Mouse (Mus musculus) limb, embryonic 10.5 days (tissue): ENCODE results near the gene Cdh24. TPM values are rescaled to one million over a fixed set of nuclear protein-coding genes. Genes with fewer than 3 reads are reported as not detected.
A peak's percentile ranks its signal among the peaks of the same experiment; 100 is the strongest.

Experiments used
- DNase-seq: peaks from one replicate; pipeline ENCODE4 v3.0.0-alpha.2; 2017; ENCODE audit warnings: low spot score
- H3K27ac ChIP-seq: fragments of 300-500 bp; sonication (generic); 2 replicates; pipeline ENCODE4 v1.5.1; 2016; ENCODE audit warnings: mild to moderate bottlenecking
- H3K27me3 ChIP-seq: fragments of 300-500 bp; sonication (generic); 2 replicates; pipeline ENCODE4 v1.6.1; 2016; ENCODE audit warnings: low read depth, mild to moderate bottlenecking; ENCODE audit not compliant: poor library complexity, severe bottlenecking
- H3K36me3 ChIP-seq: fragments of 300-500 bp; sonication (generic); 2 replicates; pipeline ENCODE4 v1.6.1; 2016; ENCODE audit warnings: mild to moderate bottlenecking, moderate library complexity
- H3K4me1 ChIP-seq: fragments of 300-500 bp; sonication (generic); 2 replicates; pipeline ENCODE4 v1.6.1; 2016
- H3K4me3 ChIP-seq: fragments of 300-500 bp; sonication (generic); 2 replicates; pipeline ENCODE4 v1.5.1; 2016; ENCODE audit warnings: mild to moderate bottlenecking, moderate library complexity
- H3K9me3 ChIP-seq: fragments of 300-500 bp; sonication (generic); replicated peaks from 2 replicates; pipeline ENCODE4 v1.6.1; 2016; ENCODE audit warnings: mild to moderate bottlenecking
- WGBS: fragments of 180-500 bp; shearing (Covaris S2); methylation state at CpG from one replicate; pipeline ENCODE4 v1.1.7; 2016; 5-methylcytosine and 5-hydroxymethylcytosine counted together
- polyA plus RNA-seq: library from polyadenylated mRNA; unstranded; fragments of >200 nt; fragmentation: Nextera tagmentation; extraction: Ambion mirVana; gene quantifications from 2 replicates; pipeline ENCODE4 v1.2.1, GENCODE M21; 2016

Gene Cdh24
- polyA plus RNA-seq, 1 experiment from 2014 or later, result 8.1 TPM

DNA sequence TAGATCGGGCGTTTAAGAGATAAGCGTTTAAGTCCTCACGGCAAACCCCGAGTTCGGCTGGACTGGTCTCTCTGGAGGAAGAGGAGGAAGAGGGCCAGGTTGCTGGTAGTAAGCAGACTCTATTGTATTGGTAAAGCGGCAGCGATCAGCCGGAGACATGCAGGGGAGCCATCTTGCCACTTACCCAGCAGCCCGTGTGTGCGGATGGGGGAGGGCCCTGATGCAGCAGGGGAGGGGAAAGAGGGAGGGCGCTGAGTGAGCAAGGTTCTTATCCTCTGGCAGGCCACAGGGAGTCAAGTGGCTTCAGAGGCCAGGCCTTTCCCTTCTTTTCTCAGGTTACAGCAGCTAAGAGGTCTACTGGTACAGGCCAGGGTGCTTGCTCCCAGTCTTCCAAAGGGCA is 12.3 kb upstream of the Cdh24 start:
- peak; percentile 93 for DNase-seq
- WGBS, result under 1% methylated on average over 12 of the region's 12 CpGs
- Histone ChIP-seq H3K4me3 (peak overlapping the region; percentile 77), H3K27ac (peak overlapping the region; percentile 91), H3K9me3 (no peaks in the 10 kb centered on the region), H3K4me1 (peaks cover 41% of the 10 kb centered on the region), H3K27me3 (no peaks in the 10 kb centered on the region), H3K36me3 (peaks cover 87% of the 10 kb centered on the region)

GRCm38 (mm10) chr14:54652787-54653186 is 11.6 kb upstream of the Cdh24 start:
- H3K4me3 ChIP-seq, result peak overlapping the region; percentile 77
- H3K36me3 ChIP-seq, result peaks cover 87% of the 10 kb centered on the region
- peak overlapping the region; percentile 91 for H3K27ac ChIP-seq
- H3K9me3 ChIP-seq, result no peaks in the 10 kb centered on the region
- H3K4me1 ChIP-seq, result peaks cover 41% of the 10 kb centered on the region
- DNase-seq, result no peak
- 2% methylated on average over 7 of the region's 7 CpGs for WGBS
- no peaks in the 10 kb centered on the region for H3K27me3 ChIP-seq

DNA sequence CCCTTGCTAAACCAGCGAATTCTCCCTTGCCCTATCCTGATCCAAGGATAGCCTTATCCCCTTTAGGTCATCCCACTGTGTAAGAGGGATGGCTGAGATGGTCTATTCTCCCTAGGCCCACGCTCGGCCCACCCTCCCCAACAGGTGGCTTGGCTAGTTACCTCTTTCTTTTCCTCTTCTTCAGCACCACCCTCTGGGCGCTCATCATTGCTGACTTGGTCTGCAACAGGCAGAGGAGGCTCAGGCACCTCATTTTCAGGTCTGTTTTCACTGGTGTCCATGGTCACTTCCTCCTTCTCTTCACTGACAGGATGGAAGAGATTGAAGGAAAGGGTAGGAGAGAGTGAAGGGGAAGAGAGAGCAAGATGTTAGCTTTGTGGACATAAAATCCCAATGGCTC is 10.4 kb upstream of the Cdh24 start:
- no peak overlapping the region for H3K27ac ChIP-seq
- 79% methylated on average over 4 of the region's 4 CpGs for WGBS
- peaks cover 41% of the 10 kb centered on the region for H3K4me1 ChIP-seq

DNA sequence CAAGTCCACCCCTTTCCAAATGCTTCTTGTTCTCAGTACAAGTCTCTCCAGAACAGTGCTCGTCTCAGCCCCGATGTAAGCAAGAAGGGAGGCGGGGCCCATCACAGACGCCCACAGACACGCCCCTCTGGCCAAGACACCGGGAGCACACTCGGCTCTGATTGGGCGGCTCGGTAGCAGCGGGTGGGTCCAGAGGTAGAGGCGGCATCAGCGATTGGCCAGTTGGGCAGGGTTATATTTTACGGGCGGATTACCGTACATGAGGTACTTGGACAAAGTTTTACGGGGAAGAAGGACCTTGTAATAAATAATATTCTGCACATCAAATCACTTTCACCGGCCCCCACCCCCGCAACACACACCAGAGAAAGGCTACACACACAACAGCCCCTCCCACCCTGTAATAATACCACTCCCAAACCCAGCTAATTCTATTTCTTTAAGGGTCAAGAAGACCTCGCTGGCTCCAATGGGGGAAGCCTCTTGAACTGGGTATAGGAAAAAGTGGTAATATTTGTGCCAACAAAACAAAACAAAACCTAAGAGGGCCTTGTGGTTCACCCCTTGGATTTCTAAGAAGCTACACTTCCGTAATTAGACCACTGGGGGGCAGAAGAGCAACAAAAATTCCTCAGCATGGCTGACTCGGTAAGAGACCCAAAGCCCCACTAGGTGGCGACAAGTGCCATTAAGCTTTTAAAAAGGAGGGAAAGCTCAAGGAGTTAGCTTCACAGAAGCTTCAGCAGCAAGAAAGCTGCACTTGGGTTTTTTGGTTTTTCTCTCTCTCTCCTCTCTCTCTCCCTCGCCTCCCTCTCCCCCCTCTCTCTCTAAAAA is 9.7 kb upstream of the Cdh24 start:
- Histone ChIP-seq H3K36me3 (peaks cover 87% of the 10 kb centered on the region), H3K4me3 (no peak overlapping the region), H3K27ac (no peak overlapping the region), H3K4me1 (peaks cover 41% of the 10 kb centered on the region), H3K9me3 (no peaks in the 10 kb centered on the region), H3K27me3 (no peaks in the 10 kb centered on the region)
- peak; percentile 86 for DNase-seq
- 69% methylated on average over 23 of the region's 23 CpGs for WGBS

More for the DNA sequence above, 10.4 kb upstream of the Cdh24 start:
- Histone ChIP-seq H3K27me3 (no peaks in the 10 kb centered on the region), H3K9me3 (no peaks in the 10 kb centered on the region), H3K36me3 (peaks cover 87% of the 10 kb centered on the region), H3K4me3 (peak overlapping the region; percentile 77; the same call in 1 of the 2 replicates)
- no peak for DNase-seq

DNA sequence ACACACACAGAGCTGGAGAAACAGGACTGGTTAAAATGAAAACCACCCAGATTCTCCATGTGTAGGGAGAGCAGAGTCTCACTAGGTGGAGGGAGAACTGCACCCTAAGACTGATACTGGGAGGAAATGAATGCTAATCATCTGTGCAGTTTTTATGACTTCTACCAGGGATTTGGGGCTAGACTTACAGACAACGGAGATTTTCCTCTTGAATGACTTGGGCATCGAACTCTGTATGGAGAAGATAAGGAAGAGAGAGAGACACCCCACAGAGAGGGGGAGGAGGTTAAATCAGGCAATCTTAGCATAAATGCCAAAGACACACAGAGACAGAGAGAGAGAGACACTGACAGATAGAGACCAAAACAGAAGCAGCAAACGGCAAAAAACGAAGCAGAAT is 6.7 kb upstream of the Cdh24 start:
- Histone ChIP-seq H3K9me3 (no peaks in the 10 kb centered on the region), H3K27ac (no peak overlapping the region), H3K4me1 (peaks cover 30% of the 10 kb centered on the region), H3K4me3 (no peak overlapping the region), H3K36me3 (peaks cover 93% of the 10 kb centered on the region), H3K27me3 (no peaks in the 10 kb centered on the region)
- DNase-seq, result no peak
- 84% methylated on average over 4 of the region's 4 CpGs for WGBS

DNA sequence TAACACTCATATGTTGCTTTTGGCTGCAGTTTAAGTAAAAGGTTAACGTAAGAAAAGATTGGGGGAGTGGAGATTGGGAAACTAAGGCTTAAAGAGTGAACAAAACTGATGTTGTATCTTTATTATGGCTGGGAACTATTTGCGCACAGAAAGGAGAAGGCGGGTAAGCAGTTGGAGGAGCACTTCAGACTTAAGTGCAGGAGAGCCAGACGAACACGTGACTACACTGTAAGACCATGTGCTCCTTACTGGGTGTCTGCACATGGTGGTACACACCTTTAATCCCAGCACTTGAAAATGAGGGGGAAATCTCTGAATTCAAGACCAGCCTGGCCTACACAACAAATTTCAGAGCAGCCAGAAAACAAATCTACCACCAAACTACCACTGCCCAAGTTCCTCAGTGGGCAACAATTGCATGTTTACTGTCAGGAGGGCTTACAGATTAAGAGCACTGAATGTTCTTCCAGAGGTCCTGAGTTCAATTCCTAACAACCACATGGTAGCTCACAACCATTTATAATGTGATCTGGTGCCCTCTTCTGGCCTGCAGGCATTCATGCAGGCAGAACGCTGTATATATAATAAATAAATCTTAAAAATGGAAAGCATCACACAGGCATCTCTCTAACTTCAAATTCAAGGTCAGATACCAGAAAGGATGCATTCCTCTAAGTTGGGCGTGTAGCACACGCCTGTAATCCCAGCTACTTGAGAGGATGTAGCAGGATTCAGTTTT is 5.9 kb upstream of the Cdh24 start:
- peaks cover 99% of the 10 kb centered on the region for H3K36me3 ChIP-seq
- WGBS, result 94% methylated on average over 8 of the region's 8 CpGs
- no peaks in the 10 kb centered on the region for H3K27me3 ChIP-seq
- no peak for DNase-seq
- no peak overlapping the region for H3K4me3 ChIP-seq
- peaks cover 23% of the 10 kb centered on the region for H3K4me1 ChIP-seq
- H3K27ac ChIP-seq, result no peak overlapping the region
- no peaks in the 10 kb centered on the region for H3K9me3 ChIP-seq

DNA sequence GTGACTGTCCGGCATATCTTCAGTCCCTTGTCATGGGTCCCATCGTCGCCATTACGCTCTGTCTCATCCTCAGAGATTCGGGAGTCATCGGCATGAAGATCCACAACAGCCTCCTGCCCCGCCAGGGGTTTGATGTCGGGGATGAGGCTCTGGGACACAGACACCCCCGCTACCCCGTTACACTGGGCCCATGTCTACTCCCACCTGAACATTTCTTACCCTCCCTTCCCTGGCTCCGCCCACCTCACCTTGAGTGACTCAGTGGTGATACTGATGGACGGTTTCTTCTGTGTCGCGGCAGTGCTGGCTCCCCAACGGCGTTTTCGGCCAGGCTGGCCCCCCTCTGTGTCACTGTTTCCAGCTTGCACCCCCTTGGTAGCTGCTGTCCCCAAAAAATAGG is 5.3 kb upstream of the Cdh24 start:
- DNase-seq, result no peak
- no peak overlapping the region for H3K4me3 ChIP-seq
- H3K9me3 ChIP-seq, result no peaks in the 10 kb centered on the region
- WGBS, result 96% methylated on average over 17 of the region's 17 CpGs
- H3K27me3 ChIP-seq, result no peaks in the 10 kb centered on the region
- H3K27ac ChIP-seq, result no peak overlapping the region
- peaks cover 93% of the 10 kb centered on the region for H3K36me3 ChIP-seq
- peaks cover 21% of the 10 kb centered on the region for H3K4me1 ChIP-seq

- Histone ChIP-seq H3K36me3 (peaks cover 73% of the 10 kb centered on the region), H3K27me3 (no peaks in the 10 kb centered on the region), H3K27ac (no peak overlapping the region), H3K4me3 (no peak overlapping the region), H3K4me1 (peaks cover 24% of the 10 kb centered on the region), H3K9me3 (no peaks in the 10 kb centered on the region)
- no peak for DNase-seq
- 96% methylated on average over 9 of the region's 9 CpGs for WGBS
Observed at GRCm38 (mm10) chr14:54644294-54644693, 3.1 kb upstream of the Cdh24 start.

DNA sequence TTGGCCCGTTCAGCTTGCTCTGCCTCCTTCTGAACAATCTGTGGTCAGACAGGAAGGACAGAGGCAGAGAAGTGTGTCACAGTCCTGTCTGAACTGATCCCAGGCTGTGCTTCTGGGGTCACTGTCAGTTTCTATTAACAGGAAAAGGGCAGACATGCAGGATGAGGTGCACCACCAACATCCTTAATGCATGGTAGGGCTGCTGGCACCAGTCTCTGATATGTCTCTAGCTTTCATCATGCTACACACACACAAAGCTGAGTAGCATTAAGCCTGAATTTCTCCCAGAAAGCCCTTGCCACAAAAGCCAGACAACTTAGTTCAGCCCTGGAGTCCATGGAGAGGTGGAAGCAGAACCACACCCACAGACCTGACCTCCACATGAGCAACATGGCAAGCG is 1.8 kb upstream of the Cdh24 start:
- WGBS, result 94% methylated on average over 2 of the region's 2 CpGs
- Histone ChIP-seq H3K27ac (no peak overlapping the region), H3K4me1 (peaks cover 32% of the 10 kb centered on the region), H3K36me3 (peaks cover 74% of the 10 kb centered on the region), H3K27me3 (no peaks in the 10 kb centered on the region), H3K9me3 (no peaks in the 10 kb centered on the region), H3K4me3 (no peak overlapping the region)
- no peak for DNase-seq

GRCm38 (mm10) chr14:54642224-54642944 is 1.2 kb upstream of the Cdh24 start:
- no peak overlapping the region for H3K27ac ChIP-seq
- no peaks in the 10 kb centered on the region for H3K9me3 ChIP-seq
- H3K4me3 ChIP-seq, result no peak overlapping the region
- DNase-seq, result no peak
- peaks cover 32% of the 10 kb centered on the region for H3K4me1 ChIP-seq
- H3K36me3 ChIP-seq, result peaks cover 74% of the 10 kb centered on the region
- WGBS, result 76% methylated on average over 25 of the region's 25 CpGs
- no peaks in the 10 kb centered on the region for H3K27me3 ChIP-seq

DNA sequence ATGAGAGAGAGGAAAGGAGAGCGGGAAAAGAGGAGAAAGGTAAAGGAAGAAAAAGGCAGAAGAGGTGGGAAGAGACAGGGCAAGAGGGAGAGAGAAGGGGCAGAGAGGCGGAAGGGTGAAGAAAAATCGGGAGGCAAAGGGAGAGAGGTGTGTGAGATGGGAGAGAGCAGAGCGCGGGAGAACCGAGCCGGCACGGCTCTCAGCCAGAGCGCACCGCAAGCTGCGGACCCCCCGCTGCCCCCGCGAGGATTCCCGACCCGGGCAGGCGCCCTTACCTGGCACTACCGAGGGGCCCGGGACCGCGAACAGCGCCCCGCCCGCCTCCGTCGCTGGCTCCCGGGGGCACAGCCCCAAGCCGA is 239 bp downstream of the Cdh24 start, which contains the start of gene Gm17606:
Gene Gm17606, plus strand, starts transcription at position 7 of the 359 bp plus-strand sequence.
- Histone ChIP-seq H3K4me1 (peaks cover 32% of the 10 kb centered on the region), H3K36me3 (peaks cover 74% of the 10 kb centered on the region), H3K4me3 (peak within 1 kb of the TSS; percentile 87), H3K27ac (peak within 1 kb of the TSS; percentile 95), H3K9me3 (no peaks in the 10 kb centered on the region), H3K27me3 (no peaks in the 10 kb centered on the region)
- 1% methylated on average over 28 of the region's 28 CpGs for WGBS
- no peak for DNase-seq

- DNase-seq, result peak; percentile 43
- peak overlapping the region; percentile 87 for H3K4me3 ChIP-seq
Observed at GRCm38 (mm10) chr14:54640121-54640520, 1.0 kb downstream of the Cdh24 start.

GRCm38 (mm10) chr14:54638210-54638609 is 3.0 kb downstream of the Cdh24 start:
- H3K4me1 ChIP-seq, result peaks cover 32% of the 10 kb centered on the region
- H3K36me3 ChIP-seq, result peaks cover 74% of the 10 kb centered on the region
- DNase-seq, result no peak
- no peak overlapping the region for H3K27ac ChIP-seq
- no peaks in the 10 kb centered on the region for H3K27me3 ChIP-seq
- no peak overlapping the region for H3K4me3 ChIP-seq
- WGBS, result 88% methylated on average over 5 of the region's 5 CpGs
- H3K9me3 ChIP-seq, result no peaks in the 10 kb centered on the region

More at GRCm38 (mm10) chr14:54640121-54640520, 1.0 kb downstream of the Cdh24 start:
- peaks cover 32% of the 10 kb centered on the region for H3K4me1 ChIP-seq
- whole genome bisulfite sequencing, result 9% methylated on average over 4 of the region's 4 CpGs
- H3K36me3 ChIP-seq, result peaks cover 74% of the 10 kb centered on the region
- peak overlapping the region; percentile 95 for H3K27ac ChIP-seq
- no peaks in the 10 kb centered on the region for H3K9me3 ChIP-seq
- no peaks in the 10 kb centered on the region for H3K27me3 ChIP-seq
